Mouse (Mus musculus): ENCODE measurements around the gene Rnf31. TPM values are rescaled to one million over a fixed set of nuclear protein-coding genes. Genes with fewer than 3 reads are reported as not detected.
A peak's percentile ranks its signal among the peaks of the same experiment; 100 is the strongest.

The Rnf31 gene
- 9.5 and 11.3 TPM in 2 replicates for polyA plus RNA-seq (2015; fragmentation: Nextera tagmentation; extraction: Ambion mirVana)

DNA sequence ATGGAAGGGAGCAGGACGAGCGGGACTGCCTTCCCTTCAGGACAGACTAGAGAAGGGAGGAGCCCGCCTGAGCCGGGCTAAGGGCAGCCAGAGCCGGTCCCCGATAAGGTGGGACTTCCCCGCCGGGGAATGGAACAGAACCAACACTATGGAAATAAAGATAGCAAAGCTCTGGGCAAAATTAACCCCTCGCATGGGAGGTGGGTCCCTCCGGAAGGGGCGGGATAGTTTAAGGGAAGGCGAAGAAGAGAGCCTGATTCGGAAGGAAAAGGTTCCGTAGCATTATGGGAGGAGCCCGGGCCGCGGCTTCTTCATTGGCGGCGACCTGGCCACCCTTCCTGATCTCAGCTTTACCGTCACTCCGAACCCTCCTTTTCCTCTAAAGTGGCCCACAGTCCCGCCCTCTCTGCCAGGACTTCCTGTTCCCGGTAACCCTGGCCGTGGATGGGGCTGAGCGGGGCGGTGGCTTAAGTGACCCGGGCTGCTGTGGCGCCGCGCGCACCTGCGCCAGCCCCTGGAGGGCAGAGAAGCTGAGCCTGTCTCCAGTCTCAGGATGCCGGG lies at the start of gene Rnf31:
Gene Rnf31, plus strand, starts transcription at position 378 of the 561 bp plus-strand sequence.
- Histone ChIP-seq H3K4me2 (replicated peaks; ENCODE audit: low read depth) (peak within 1 kb of the TSS; percentile 96), H3K4me3 (ENCODE audit: low read depth, low read length) (peak within 1 kb of the TSS; percentile 72), H3K36me3 (ENCODE audit: control insufficient read depth, insufficient read depth, low read length) (peaks cover 10% of the 10 kb centered on the region), H3K27me3 (ENCODE audit: control insufficient read depth, insufficient read depth, low read length) (no peaks in the 10 kb centered on the region), H3K9me3 (ENCODE audit: control insufficient read depth, low read length) (no peaks in the 10 kb centered on the region), H3K27ac (replicated peaks) (peak within 1 kb of the TSS; percentile 96), H3K4me1 (replicated peaks; ENCODE audit: control insufficient read depth, insufficient read depth) (peaks cover 2% of the 10 kb centered on the region; the same call in 1 of the 2 replicates), H3K9ac (ENCODE audit: low read length) (peak within 1 kb of the TSS; percentile 91)
- under 1% methylated on average over 33 of the region's 33 CpGs for WGBS
- no peak for TF ChIP-seq EP300 (optimal IDR thresholded peaks at IDR 0.05)
- no peak; the same call in 1 of the 2 replicates for TF ChIP-seq CTCF (IDR thresholded peaks at IDR 0.05; ENCODE audit: low read depth)
- ATAC-seq (ENCODE audit: low FRiP score, low TSS enrichment) (peak; percentile 93), DNase-seq (ENCODE audit: low spot score) (peak; percentile 97)

DNA sequence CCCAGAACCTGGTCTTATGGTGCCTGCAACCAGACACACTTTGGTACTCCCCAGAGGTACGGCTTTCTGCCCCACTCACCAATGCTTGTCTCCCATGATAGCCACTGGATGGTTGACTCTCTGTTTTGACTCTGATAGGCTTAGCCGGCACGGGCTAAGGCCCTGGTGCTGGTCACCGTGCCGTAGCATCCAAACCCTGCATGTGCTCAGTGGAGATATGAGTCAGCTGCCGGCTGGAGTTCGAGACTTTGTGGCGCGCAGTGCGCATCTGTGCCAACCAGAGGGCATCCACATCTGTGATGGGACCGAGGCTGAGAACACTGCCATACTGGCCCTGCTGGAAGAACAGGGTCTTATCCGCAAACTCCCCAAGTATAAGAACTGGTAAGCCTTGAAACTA lies 49.2 kb upstream of the Rnf31 start:
- Histone ChIP-seq H3K4me3 (ENCODE audit: low read depth, low read length) (no peak overlapping the region), H3K27me3 (ENCODE audit: control insufficient read depth, insufficient read depth, low read length) (no peaks in the 10 kb centered on the region), H3K27ac (replicated peaks) (no peak overlapping the region), H3K36me3 (ENCODE audit: control insufficient read depth, insufficient read depth, low read length) (peaks cover 22% of the 10 kb centered on the region), H3K4me2 (replicated peaks; ENCODE audit: low read depth) (no peak overlapping the region), H3K4me1 (replicated peaks; ENCODE audit: control insufficient read depth, insufficient read depth) (peaks cover 2% of the 10 kb centered on the region; the same call in 1 of the 2 replicates), H3K9ac (ENCODE audit: low read length) (no peak overlapping the region), H3K9me3 (ENCODE audit: control insufficient read depth, low read length) (no peaks in the 10 kb centered on the region)
- TF ChIP-seq EP300 (optimal IDR thresholded peaks at IDR 0.05) = no peak
- TF ChIP-seq CTCF (IDR thresholded peaks at IDR 0.05; ENCODE audit: low read depth) = no peak
- WGBS = 94% methylated on average over 12 of the region's 12 CpGs
- no peak for ATAC-seq (ENCODE audit: low FRiP score, low TSS enrichment)
- no peak for DNase-seq (ENCODE audit: low spot score)

DNA sequence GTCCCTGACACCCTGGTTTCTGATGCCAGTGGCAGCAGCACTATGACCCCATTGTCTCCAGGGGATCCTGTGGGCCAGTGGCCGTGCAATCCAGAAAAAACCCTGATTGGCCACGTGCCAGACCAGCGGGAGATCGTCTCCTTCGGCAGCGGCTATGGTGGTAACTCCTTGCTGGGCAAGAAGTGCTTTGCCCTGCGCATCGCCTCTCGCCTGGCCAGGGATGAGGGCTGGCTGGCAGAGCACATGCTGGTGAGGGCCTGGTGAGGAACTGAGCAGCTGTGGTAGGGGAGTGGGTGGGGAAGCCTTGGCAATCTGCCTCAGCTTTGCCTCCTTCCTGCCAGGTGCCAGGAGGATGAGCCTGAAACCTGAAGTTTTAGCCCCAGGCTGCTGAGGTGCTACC lies 47.2 kb upstream of the Rnf31 start:
- no peak overlapping the region for H3K4me3 ChIP-seq (ENCODE audit: low read depth, low read length)
- 77% methylated on average over 9 of the region's 9 CpGs for WGBS
- no peak for TF ChIP-seq EP300 (optimal IDR thresholded peaks at IDR 0.05)
- no peak for TF ChIP-seq CTCF (IDR thresholded peaks at IDR 0.05; ENCODE audit: low read depth)
- no peak overlapping the region for H3K4me2 ChIP-seq (replicated peaks; ENCODE audit: low read depth)
- no peak overlapping the region for H3K9ac ChIP-seq (ENCODE audit: low read length)
- H3K27ac ChIP-seq (replicated peaks) = no peak overlapping the region
- peaks cover 2% of the 10 kb centered on the region; the same call in 1 of the 2 replicates for H3K4me1 ChIP-seq (replicated peaks; ENCODE audit: control insufficient read depth, insufficient read depth)
- no peak for ATAC-seq (ENCODE audit: low FRiP score, low TSS enrichment)
- peaks cover 37% of the 10 kb centered on the region for H3K36me3 ChIP-seq (ENCODE audit: control insufficient read depth, insufficient read depth, low read length)
- no peak for DNase-seq (ENCODE audit: low spot score)
- H3K9me3 ChIP-seq (ENCODE audit: control insufficient read depth, low read length) = no peaks in the 10 kb centered on the region
- H3K27me3 ChIP-seq (ENCODE audit: control insufficient read depth, insufficient read depth, low read length) = no peaks in the 10 kb centered on the region

DNA sequence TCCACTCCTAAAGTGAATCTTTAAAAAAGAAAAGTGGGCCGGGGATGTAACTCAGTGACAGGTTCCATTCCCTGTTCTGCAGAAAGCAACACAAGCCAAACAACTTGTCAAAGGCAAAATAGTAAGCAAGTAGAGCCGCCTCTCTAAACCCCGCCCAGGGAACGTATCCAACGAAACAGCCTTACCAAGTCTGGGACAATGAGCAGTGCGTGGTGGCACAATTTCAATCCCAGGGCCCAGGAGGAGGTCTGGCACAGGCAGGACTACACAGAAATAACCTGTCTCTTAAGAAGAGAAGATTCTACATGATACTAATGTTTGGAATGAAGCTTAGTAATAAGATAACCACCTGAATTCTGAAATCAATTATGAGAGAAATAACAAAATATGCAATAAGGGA lies 41.3 kb upstream of the Rnf31 start:
- no peak overlapping the region for H3K4me2 ChIP-seq (replicated peaks; ENCODE audit: low read depth)
- TF ChIP-seq EP300 (optimal IDR thresholded peaks at IDR 0.05) = no peak
- no peak for TF ChIP-seq CTCF (IDR thresholded peaks at IDR 0.05; ENCODE audit: low read depth)
- H3K27me3 ChIP-seq (ENCODE audit: control insufficient read depth, insufficient read depth, low read length) = no peaks in the 10 kb centered on the region
- no peaks in the 10 kb centered on the region for H3K4me1 ChIP-seq (replicated peaks; ENCODE audit: control insufficient read depth, insufficient read depth)
- DNase-seq (ENCODE audit: low spot score) (no peak), ATAC-seq (ENCODE audit: low FRiP score, low TSS enrichment) (no peak)
- 78% methylated on average over 6 of the region's 6 CpGs for WGBS
- H3K9me3 ChIP-seq (ENCODE audit: control insufficient read depth, low read length) = no peaks in the 10 kb centered on the region
- H3K36me3 ChIP-seq (ENCODE audit: control insufficient read depth, insufficient read depth, low read length) = peaks cover 21% of the 10 kb centered on the region
- H3K9ac ChIP-seq (ENCODE audit: low read length) = no peak overlapping the region
- no peak overlapping the region for H3K4me3 ChIP-seq (ENCODE audit: low read depth, low read length)
- H3K27ac ChIP-seq (replicated peaks) = no peak overlapping the region

DNA sequence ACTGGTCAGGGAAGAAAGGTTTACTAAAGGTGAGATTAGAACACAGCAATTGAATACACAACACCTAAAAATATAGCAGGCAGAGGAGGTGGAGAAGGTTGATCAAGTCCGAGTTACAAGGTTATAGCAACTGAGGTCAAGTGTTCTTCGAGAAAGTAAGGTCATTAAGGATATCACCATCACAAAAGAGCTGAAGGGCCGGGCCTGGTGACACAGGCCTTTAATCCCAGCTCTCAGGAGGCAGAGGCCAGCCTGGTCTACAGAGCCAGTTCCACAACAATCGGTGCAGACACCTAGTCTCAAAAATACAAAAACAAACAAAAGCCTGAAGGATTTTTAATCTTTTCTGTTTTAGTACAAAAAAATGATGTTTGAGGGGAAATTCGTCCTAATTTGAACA lies 40.2 kb upstream of the Rnf31 start:
- no peak for TF ChIP-seq EP300 (optimal IDR thresholded peaks at IDR 0.05)
- TF ChIP-seq CTCF (IDR thresholded peaks at IDR 0.05; ENCODE audit: low read depth) = no peak
- 68% methylated on average over 5 of the region's 5 CpGs for WGBS
- Histone ChIP-seq H3K4me2 (replicated peaks; ENCODE audit: low read depth) (no peak overlapping the region), H3K27me3 (ENCODE audit: control insufficient read depth, insufficient read depth, low read length) (no peaks in the 10 kb centered on the region), H3K27ac (replicated peaks) (no peak overlapping the region), H3K9me3 (ENCODE audit: control insufficient read depth, low read length) (no peaks in the 10 kb centered on the region), H3K36me3 (ENCODE audit: control insufficient read depth, insufficient read depth, low read length) (peaks cover 15% of the 10 kb centered on the region), H3K4me1 (replicated peaks; ENCODE audit: control insufficient read depth, insufficient read depth) (no peaks in the 10 kb centered on the region), H3K9ac (ENCODE audit: low read length) (no peak overlapping the region), H3K4me3 (ENCODE audit: low read depth, low read length) (no peak overlapping the region)
- no peak for ATAC-seq (ENCODE audit: low FRiP score, low TSS enrichment)
- no peak for DNase-seq (ENCODE audit: low spot score)

DNA sequence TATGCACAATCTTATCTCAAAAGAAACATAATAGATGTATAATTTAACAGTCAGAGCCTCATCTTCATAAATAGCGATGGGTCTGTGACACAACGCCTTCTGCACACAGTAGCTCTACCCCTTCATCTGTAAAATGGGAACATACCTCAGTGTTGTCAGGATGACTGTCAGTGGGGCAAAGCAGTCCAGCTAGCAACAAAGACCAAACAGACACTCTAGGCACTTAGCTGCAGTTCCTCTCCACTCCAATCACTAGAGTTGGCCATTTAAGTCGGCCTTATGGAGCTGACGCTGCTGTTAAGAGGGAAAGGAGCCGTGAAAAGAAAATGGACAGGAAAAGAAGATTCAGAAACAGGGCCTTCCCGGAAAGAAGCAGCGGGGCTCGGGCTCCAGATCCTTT lies 39.7 kb upstream of the Rnf31 start:
- H3K4me1 ChIP-seq (replicated peaks; ENCODE audit: control insufficient read depth, insufficient read depth) = no peaks in the 10 kb centered on the region
- H3K4me3 ChIP-seq (ENCODE audit: low read depth, low read length) = no peak overlapping the region
- WGBS = 93% methylated on average over 8 of the region's 8 CpGs
- H3K9ac ChIP-seq (ENCODE audit: low read length) = no peak overlapping the region
- H3K9me3 ChIP-seq (ENCODE audit: control insufficient read depth, low read length) = no peaks in the 10 kb centered on the region
- no peak for DNase-seq (ENCODE audit: low spot score)
- no peak overlapping the region for H3K4me2 ChIP-seq (replicated peaks; ENCODE audit: low read depth)
- no peak overlapping the region for H3K27ac ChIP-seq (replicated peaks)
- no peaks in the 10 kb centered on the region for H3K27me3 ChIP-seq (ENCODE audit: control insufficient read depth, insufficient read depth, low read length)
- ATAC-seq (ENCODE audit: low FRiP score, low TSS enrichment) = no peak
- peaks cover 15% of the 10 kb centered on the region for H3K36me3 ChIP-seq (ENCODE audit: control insufficient read depth, insufficient read depth, low read length)
- no peak for TF ChIP-seq EP300 (optimal IDR thresholded peaks at IDR 0.05)
- no peak for TF ChIP-seq CTCF (IDR thresholded peaks at IDR 0.05; ENCODE audit: low read depth)

Measured in stomach, postnatal 0 days (tissue).